Mouse (Mus musculus) cortical plate, adult 2 months (tissue): ENCODE measurements around the gene Rnase4. TPM values are rescaled to one million over a fixed set of nuclear protein-coding genes. Genes with fewer than 3 reads are reported as not detected.
"Not testable (repeated sequence)": the region's sequence is repeated elsewhere in the genome, so short reads cannot be mapped to it uniquely, and the experiment has no call there.

Experiments used
- H3K27ac ChIP-seq: fragments of 200-500 bp; 2 replicates; pipeline ENCODE4 v1.5.1; 2012; ENCODE audit warnings: low read length, control low read depth, inconsistent platforms; ENCODE audit not compliant: insufficient read depth
- H3K4me1 ChIP-seq: fragments of 200-500 bp; 2 replicates; pipeline ENCODE4 v1.6.1; 2011; ENCODE audit warnings: low read length; ENCODE audit not compliant: control insufficient read depth, insufficient read depth
- H3K4me3 ChIP-seq: fragments of 200-500 bp; 2 replicates; pipeline ENCODE4 v1.5.1; 2011; ENCODE audit warnings: mild to moderate bottlenecking, low read length, control low read depth; ENCODE audit not compliant: insufficient read depth
- CTCF ChIP-seq: fragments of 200-500 bp; IDR thresholded peaks from 2 replicates; pipeline ENCODE4 v1.5.1; 2011; ENCODE audit warnings: mild to moderate bottlenecking, control low read depth, low read length; ENCODE audit not compliant: insufficient read depth; ENCODE audit errors: extremely low read depth
- POLR2A ChIP-seq: fragments of 200-500 bp; IDR thresholded peaks from 2 replicates; pipeline ENCODE4 v1.6.1; 2011; ENCODE audit warnings: mild to moderate bottlenecking, low read length, control low read depth; ENCODE audit not compliant: insufficient read depth; ENCODE audit errors: extremely low read depth
- polyA plus RNA-seq: library from polyadenylated mRNA; depleted of rRNA; stranded (reverse); fragments of >200 nt; gene quantifications from 2 replicates; pipeline ENCODE4 v1.2.3, GENCODE M21; 2012

The Rnase4 gene
- polyA plus RNA-seq, 1 experiment = 31.6 TPM

GRCm38 (mm10) chr14:51095736-51096524, 5.1 kb downstream of the Rnase4 start:
- Histone ChIP-seq H3K4me1 (no peaks in the 10 kb centered on the region), H3K27ac (no peak overlapping the region), H3K4me3 (no peak overlapping the region)
- TF ChIP-seq POLR2A (no peak), CTCF (no peak)

GRCm38 (mm10) chr14:51098300-51098699, 7.4 kb downstream of the Rnase4 start:
- not testable (repeated sequence) for H3K4me3 ChIP-seq, H3K27ac ChIP-seq, H3K4me1 ChIP-seq
- peak; percentile 58 for TF ChIP-seq CTCF

GRCm38 (mm10) chr14:51098921-51099320, 8.0 kb downstream of the Rnase4 start:
- no peaks in the 10 kb centered on the region for H3K4me1 ChIP-seq
- H3K27ac ChIP-seq = no peak overlapping the region
- TF ChIP-seq CTCF (no peak), POLR2A (no peak)
- no peak overlapping the region for H3K4me3 ChIP-seq

- TF ChIP-seq CTCF (no peak), POLR2A (no peak)
- H3K4me3 ChIP-seq = no peak overlapping the region
- no peak overlapping the region for H3K27ac ChIP-seq
- H3K4me1 ChIP-seq = no peaks in the 10 kb centered on the region
Observed at GRCm38 (mm10) chr14:51101284-51101683, 10.4 kb downstream of the Rnase4 start.

- no peak overlapping the region for H3K27ac ChIP-seq
- TF ChIP-seq CTCF (peak; percentile 81), POLR2A (no peak)
Observed at GRCm38 (mm10) chr14:51103217-51103616, 12.3 kb downstream of the Rnase4 start.

GRCm38 (mm10) chr14:51104366-51104765, 13.5 kb downstream of the Rnase4 start:
- no peak for TF ChIP-seq POLR2A
- TF ChIP-seq CTCF = no peak
- Histone ChIP-seq H3K27ac (no peak overlapping the region), H3K4me1 (no peaks in the 10 kb centered on the region), H3K4me3 (no peak overlapping the region)

More at GRCm38 (mm10) chr14:51103217-51103616, 12.3 kb downstream of the Rnase4 start:
- Histone ChIP-seq H3K4me3 (no peak overlapping the region), H3K4me1 (no peaks in the 10 kb centered on the region)

GRCm38 (mm10) chr14:51106449-51106967, 15.6 kb downstream of the Rnase4 start:
- no peak overlapping the region for H3K27ac ChIP-seq
- no peak overlapping the region for H3K4me3 ChIP-seq
- H3K4me1 ChIP-seq = no peaks in the 10 kb centered on the region
- no peak for TF ChIP-seq POLR2A
- TF ChIP-seq CTCF = no peak

- Histone ChIP-seq H3K27ac (no peak overlapping the region), H3K4me3 (no peak overlapping the region), H3K4me1 (no peaks in the 10 kb centered on the region)
- no peak for TF ChIP-seq CTCF
- no peak for TF ChIP-seq POLR2A
Observed at GRCm38 (mm10) chr14:51111966-51112365, 21.1 kb downstream of the Rnase4 start.

- Histone ChIP-seq H3K27ac (no peak overlapping the region), H3K4me3 (no peak overlapping the region), H3K4me1 (no peaks in the 10 kb centered on the region)
- TF ChIP-seq CTCF (no peak), POLR2A (no peak)
Observed at GRCm38 (mm10) chr14:51113476-51113875, 22.6 kb downstream of the Rnase4 start.

- no peak for TF ChIP-seq POLR2A
- no peak for TF ChIP-seq CTCF
- Histone ChIP-seq H3K4me1 (no peaks in the 10 kb centered on the region), H3K27ac (no peak within 1 kb of the TSS), H3K4me3 (no peak within 1 kb of the TSS)
Observed at GRCm38 (mm10) chr14:51113916-51114560, 23.2 kb downstream of the Rnase4 start, which contains the start of gene Eddm3b. Eddm3b (plus strand) TSS chr14:51114426.
